Comparison of ENCODE assay signal across 19 mouse cellular contexts in the genomic region with DNA sequence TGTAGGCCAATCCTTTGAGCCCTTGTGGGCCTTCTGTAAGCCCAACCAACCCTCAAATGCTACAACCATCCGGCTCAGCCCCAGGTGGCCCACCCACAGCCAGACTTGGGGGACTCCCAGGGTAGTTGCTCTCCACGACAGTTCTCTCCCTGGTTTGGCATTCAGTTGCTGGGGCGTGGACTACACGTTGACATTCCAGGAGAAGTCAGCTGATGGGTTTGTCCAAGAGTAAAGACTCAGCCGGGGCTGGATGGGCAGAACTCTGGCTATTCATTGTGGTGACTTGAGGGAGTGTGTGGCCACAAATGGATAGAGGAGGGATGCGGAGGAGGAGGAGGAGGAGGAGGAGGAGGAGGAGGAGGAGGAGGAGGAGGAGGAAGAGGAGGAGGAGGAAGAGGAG. TPM values are rescaled to one million over a fixed set of nuclear protein-coding genes. Genes with fewer than 3 reads are reported as not detected.
DNase-seq lines count a peak whose midpoint lies in the region; ATAC-seq lines count a peak whose summit lies in the region.
"Had no signal": no experiment of that assay in that cellular context is flagged by ENCODE, and none has a peak within 500 bp of the region (broad histone marks: within the 10 kb centered on the region; RNA-seq: fewer than 3 reads in every experiment).

No protein-coding gene starts in this region.

- DNase-seq in embryonic facial prominence, embryonic 10.5 days (ENCODE audit: low spot score) = peak; percentile 28
- peak; percentile 47 for DNase-seq in hindbrain, embryonic 11.5 days (ENCODE audit: low spot score)
- peak; percentile 41 for DNase-seq in midbrain, embryonic 10.5 days (ENCODE audit: low spot score)
- DNase-seq in neural tube, embryonic 11.5 days (ENCODE audit: low spot score) = no peak
- no peak for DNase-seq in adrenal gland, postnatal 36 days
- DNase-seq in layer of hippocampus, postnatal 36 days = no peak
- no peak for DNase-seq in gastrocnemius, adult 18-20 months (ENCODE audit: low spot score)
- DNase-seq: cerebellum, adult 9-11 months; heart, adult 11 months; kidney, adult 9 months; lung, embryonic 14.5 days had no signal

- H3K9ac ChIP-seq in hindbrain, embryonic 11.5 days (ENCODE audit: low read depth, low read length) = peak overlapping the region; percentile 1; the same call in 1 of the 2 replicates
- H3K9ac ChIP-seq in neural tube, embryonic 11.5 days (ENCODE audit: low read length) = peak overlapping the region; percentile 41; the same call in 1 of the 2 replicates
- H3K9ac ChIP-seq: limb, embryonic 15.5 days; lung, embryonic 14.5 days had no signal

- no peak overlapping the region for H3K4me3 ChIP-seq in embryonic facial prominence, embryonic 10.5 days
- H3K4me3 ChIP-seq in hindbrain, embryonic 11.5 days (ENCODE audit: low read depth, low read length) = peak overlapping the region; percentile 19
- peak overlapping the region; percentile 59 for H3K4me3 ChIP-seq in midbrain, embryonic 10.5 days
- H3K4me3 ChIP-seq in neural tube, embryonic 11.5 days (ENCODE audit: low read depth, low read length) = peak overlapping the region; percentile 15; the same call in 1 of the 2 replicates
- H3K4me3 ChIP-seq: erythroblast, embryonic 14.5 days; limb, embryonic 15.5 days; myocyte had no signal

- no peaks in the 10 kb centered on the region for H3K9me3 ChIP-seq in embryonic facial prominence, embryonic 10.5 days
- no peaks in the 10 kb centered on the region for H3K9me3 ChIP-seq in hindbrain, embryonic 11.5 days (ENCODE audit: control insufficient read depth, low read length)
- H3K9me3 ChIP-seq in midbrain, embryonic 10.5 days (replicated peaks) = no peaks in the 10 kb centered on the region
- no peaks in the 10 kb centered on the region for H3K9me3 ChIP-seq in neural tube, embryonic 11.5 days (ENCODE audit: control insufficient read depth, low read length)
- H3K9me3 ChIP-seq: limb, embryonic 15.5 days had no signal

- ATAC-seq in hindbrain, embryonic 11.5 days (ENCODE audit: low FRiP score) = no peak
- no peak for ATAC-seq in neural tube, embryonic 11.5 days (ENCODE audit: insufficient read depth, low FRiP score, low TSS enrichment)
- ATAC-seq: CD4-positive, CD25-positive, alpha-beta regulatory T cell, adult 4 months; inflammation-experienced regulatory T-cells, adult 6 months had no signal

- 2% methylated on average over 5 of the region's 6 CpGs for WGBS in embryonic facial prominence, embryonic 10.5 days
- WGBS in hindbrain, embryonic 11.5 days = 0% methylated on average over 5 of the region's 6 CpGs
- 3% methylated on average over 6 of the region's 6 CpGs for WGBS in midbrain, embryonic 10.5 days
- WGBS in neural tube, embryonic 11.5 days = 0% methylated on average over 5 of the region's 6 CpGs

- peak overlapping the region; percentile 33 for H3K4me2 ChIP-seq in hindbrain, embryonic 11.5 days (replicated peaks; ENCODE audit: low read depth, low read length)
- H3K4me2 ChIP-seq in neural tube, embryonic 11.5 days (ENCODE audit: low read depth) = peak overlapping the region; percentile 49
- H3K4me2 ChIP-seq: limb, embryonic 15.5 days; lung, embryonic 14.5 days had no signal

- peaks cover 30% of the 10 kb centered on the region for H3K4me1 ChIP-seq in embryonic facial prominence, embryonic 10.5 days
- H3K4me1 ChIP-seq in hindbrain, embryonic 11.5 days (replicated peaks; ENCODE audit: control insufficient read depth, insufficient read depth, low read length) = no peaks in the 10 kb centered on the region
- peaks cover 67% of the 10 kb centered on the region for H3K4me1 ChIP-seq in midbrain, embryonic 10.5 days
- H3K4me1 ChIP-seq in neural tube, embryonic 11.5 days (ENCODE audit: control insufficient read depth, insufficient read depth, low read length) = peaks cover 11% of the 10 kb centered on the region

- no peaks in the 10 kb centered on the region for H3K36me3 ChIP-seq in embryonic facial prominence, embryonic 10.5 days (replicated peaks)
- no peaks in the 10 kb centered on the region for H3K36me3 ChIP-seq in hindbrain, embryonic 11.5 days (ENCODE audit: control insufficient read depth, insufficient read depth, low read length)
- no peaks in the 10 kb centered on the region for H3K36me3 ChIP-seq in midbrain, embryonic 10.5 days
- no peaks in the 10 kb centered on the region for H3K36me3 ChIP-seq in neural tube, embryonic 11.5 days (ENCODE audit: control insufficient read depth, insufficient read depth, low read length)
- H3K36me3 ChIP-seq: limb, embryonic 15.5 days had no signal

- H3K27me3 ChIP-seq in embryonic facial prominence, embryonic 10.5 days (replicated peaks; ENCODE audit: low read depth, poor library complexity, severe bottlenecking) = peaks cover 100% of the 10 kb centered on the region
- H3K27me3 ChIP-seq in hindbrain, embryonic 11.5 days (ENCODE audit: control insufficient read depth, insufficient read depth, low read length) = peaks cover 89% of the 10 kb centered on the region
- peaks cover 100% of the 10 kb centered on the region for H3K27me3 ChIP-seq in midbrain, embryonic 10.5 days (ENCODE audit: low read depth, poor library complexity, severe bottlenecking)
- peaks cover 93% of the 10 kb centered on the region for H3K27me3 ChIP-seq in neural tube, embryonic 11.5 days (ENCODE audit: control insufficient read depth, insufficient read depth, low read length)

- no peak overlapping the region for H3K27ac ChIP-seq in embryonic facial prominence, embryonic 10.5 days (replicated peaks)
- peak overlapping the region; percentile 89 for H3K27ac ChIP-seq in hindbrain, embryonic 11.5 days (ENCODE audit: low read depth, low read length)
- no peak overlapping the region; the same call in 1 of the 2 replicates for H3K27ac ChIP-seq in midbrain, embryonic 10.5 days (replicated peaks)
- H3K27ac ChIP-seq in neural tube, embryonic 11.5 days (ENCODE audit: low read depth, low read length) = peak overlapping the region; percentile 81
- H3K27ac ChIP-seq: limb, embryonic 15.5 days had no signal

RNA-seq across cellular contexts. Expression of a gene that starts 2.5 kb away (rescaled TPM):
- polyA plus RNA-seq in embryonic facial prominence, embryonic 10.5 days (2016; fragmentation: Nextera tagmentation; extraction: Ambion mirVana) = 3.1 and 4.7 TPM in 2 replicates
- 36.1 and 41.6 TPM in 2 replicates for polyA plus RNA-seq in hindbrain, embryonic 11.5 days (2014; fragmentation: Nextera tagmentation; extraction: Ambion mirVana)
- polyA plus RNA-seq in midbrain, embryonic 10.5 days (2016; fragmentation: Nextera tagmentation; extraction: Ambion mirVana) = 23.5 and 30.5 TPM in 2 replicates
- polyA plus RNA-seq in neural tube, embryonic 11.5 days (2014; fragmentation: Nextera tagmentation; extraction: Ambion mirVana) = 29.9 and 31.2 TPM in 2 replicates
- not detected for total RNA-seq in adrenal gland, postnatal 36 days (2021)
- under 1 TPM in 1 of 2 experiments, not detected in 1; 0.13 TPM for total RNA-seq in layer of hippocampus, postnatal 36 days (2021)
- total RNA-seq in gastrocnemius, adult 18-20 months (2021) = not detected
- total RNA-seq: adrenal gland, postnatal 4 days had no signal
- polyA plus RNA-seq: CD4-positive, CD25-positive, alpha-beta regulatory T cell, adult 4 months; erythroblast, embryonic 14.5 days; heart, embryonic 16.5 days; inflammation-experienced regulatory T-cells, adult 6 months; limb, embryonic 15.5 days; lung, embryonic 14.5 days; myocyte had no signal

RNA-seq across cellular contexts. Expression of a gene that starts 43.6 kb away (rescaled TPM):
- polyA plus RNA-seq in embryonic facial prominence, embryonic 10.5 days (2016; fragmentation: Nextera tagmentation; extraction: Ambion mirVana) = 6.2 and 7.1 TPM in 2 replicates
- polyA plus RNA-seq in hindbrain, embryonic 11.5 days (2014; fragmentation: Nextera tagmentation; extraction: Ambion mirVana) = 5.8 and 6.7 TPM in 2 replicates
- 5.5 and 6.2 TPM in 2 replicates for polyA plus RNA-seq in midbrain, embryonic 10.5 days (2016; fragmentation: Nextera tagmentation; extraction: Ambion mirVana)
- polyA plus RNA-seq in neural tube, embryonic 11.5 days (2014; fragmentation: Nextera tagmentation; extraction: Ambion mirVana) = 5.3 and 5.9 TPM in 2 replicates
- 10 to 100 TPM; 82.6 to 82.9 TPM for total RNA-seq in adrenal gland, postnatal 36 days (2021)
- 1 to 10 TPM; 6.9 to 8.3 TPM for total RNA-seq in layer of hippocampus, postnatal 36 days (2021)
- under 1 TPM in 1 of 2 experiments, not detected in 1; 0.41 TPM for total RNA-seq in gastrocnemius, adult 18-20 months (2021)
- polyA plus RNA-seq: CD4-positive, CD25-positive, alpha-beta regulatory T cell, adult 4 months; erythroblast, embryonic 14.5 days; inflammation-experienced regulatory T-cells, adult 6 months had no signal

RNA-seq across cellular contexts. Expression of a gene that starts 47.3 kb away (rescaled TPM):
- not detected in 2 replicates for polyA plus RNA-seq in embryonic facial prominence, embryonic 10.5 days (2016; fragmentation: Nextera tagmentation; extraction: Ambion mirVana)
- not detected in 2 replicates for polyA plus RNA-seq in hindbrain, embryonic 11.5 days (2014; fragmentation: Nextera tagmentation; extraction: Ambion mirVana)
- polyA plus RNA-seq in midbrain, embryonic 10.5 days (2016; fragmentation: Nextera tagmentation; extraction: Ambion mirVana) = not detected in 2 replicates
- not detected in 2 replicates for polyA plus RNA-seq in neural tube, embryonic 11.5 days (2014; fragmentation: Nextera tagmentation; extraction: Ambion mirVana)
- total RNA-seq in adrenal gland, postnatal 36 days (2021) = 1 to 10 TPM in 1 of 2 experiments, not detected in 1; 1.3 TPM
- total RNA-seq in layer of hippocampus, postnatal 36 days (2021) = not detected
- under 1 TPM in 1 of 2 experiments, not detected in 1; 0.69 TPM for total RNA-seq in gastrocnemius, adult 18-20 months (2021)
- polyA plus RNA-seq: CD4-positive, CD25-positive, alpha-beta regulatory T cell, adult 4 months; erythroblast, embryonic 14.5 days; inflammation-experienced regulatory T-cells, adult 6 months; large intestine, adult 2 months; lung, embryonic 14.5 days; myocyte had no signal

Comparison
In these comparisons a context has a peak if more than half of its experiments do, and no peak if none do; other contexts are left out.
1. DNase-seq: peak in embryonic facial prominence, embryonic 10.5 days (single experiment), hindbrain, embryonic 11.5 days (single experiment) and midbrain, embryonic 10.5 days (single experiment); none in neural tube, embryonic 11.5 days (single experiment), adrenal gland, postnatal 36 days (0 of 2), layer of hippocampus, postnatal 36 days (0 of 2) and gastrocnemius, adult 18-20 months (single experiment).
2. H3K27ac ChIP-seq: peak in hindbrain, embryonic 11.5 days (single experiment) and neural tube, embryonic 11.5 days (single experiment); none in embryonic facial prominence, embryonic 10.5 days (single experiment) and midbrain, embryonic 10.5 days (single experiment).